Mouse (Mus musculus) stomach, embryonic 14.5 days (tissue): Measurements from ENCODE around the gene Slc35b1. TPM values are rescaled to one million over a fixed set of nuclear protein-coding genes. Genes with fewer than 3 reads are reported as not detected.
"Not testable (repeated sequence)": the region's sequence is repeated elsewhere in the genome, so short reads cannot be mapped to it uniquely, and the experiment has no call there.

ENCODE experiments used
- ATAC-seq: fragments of 200-750 bp; cut with Nextera tagmentation; 2 replicates; pipeline ENCODE4 v1.8.0; 2017; ENCODE audit warnings: low read depth, moderate TSS enrichment; ENCODE audit not compliant: insufficient number of reproducible peaks, insufficient read depth, low FRiP score
- H3K27ac ChIP-seq: fragments of 300-500 bp; sonication (generic); 2 replicates; pipeline ENCODE4 v1.5.1; 2014; ENCODE audit warnings: mild to moderate bottlenecking, low read length, moderate library complexity, mixed read lengths
- H3K27me3 ChIP-seq: fragments of 300-500 bp; sonication (generic); 2 replicates; pipeline ENCODE4 v1.6.1; 2014; ENCODE audit warnings: low read length, control low read depth, mixed read lengths; ENCODE audit not compliant: control insufficient read depth, insufficient read depth
- H3K36me3 ChIP-seq: fragments of 300-500 bp; sonication (generic); 2 replicates; pipeline ENCODE4 v1.6.1; 2014; ENCODE audit warnings: mild to moderate bottlenecking, control low read depth, low read length, moderate library complexity, mixed read lengths; ENCODE audit not compliant: control insufficient read depth, insufficient read depth
- H3K4me1 ChIP-seq: fragments of 300-500 bp; sonication (generic); 2 replicates; pipeline ENCODE4 v1.6.1; 2014; ENCODE audit warnings: low read length, control low read depth, mixed read lengths; ENCODE audit not compliant: control insufficient read depth, insufficient read depth
- H3K4me2 ChIP-seq: fragments of 300-500 bp; sonication (generic); replicated peaks from 2 replicates; pipeline ENCODE4 v1.6.1; 2014; ENCODE audit warnings: low read depth, low read length, control low read depth
- H3K4me3 ChIP-seq: fragments of 300-500 bp; sonication (generic); 2 replicates; pipeline ENCODE4 v1.5.1; 2014; ENCODE audit warnings: low read depth, low read length, control low read depth
- H3K9ac ChIP-seq: fragments of 300-500 bp; sonication (generic); replicated peaks from 2 replicates; pipeline ENCODE4 v1.6.1; 2014; ENCODE audit warnings: low read depth, mild to moderate bottlenecking, control low read depth, low read length, moderate library complexity, mixed read lengths
- H3K9me3 ChIP-seq: fragments of 300-500 bp; sonication (generic); 2 replicates; pipeline ENCODE4 v1.6.1; 2016; ENCODE audit warnings: low read depth, low read length, control low read depth; ENCODE audit not compliant: control insufficient read depth
- WGBS: fragments of 180-500 bp; shearing (Covaris S2); extraction: QIAGEN DNeasy Blood & Tissue Kit; methylation state at CpG from one replicate; pipeline ENCODE4 v1.1.7; 2014; 5-methylcytosine and 5-hydroxymethylcytosine counted together
- polyA plus RNA-seq: library from polyadenylated mRNA; unstranded; fragments of >200 nt; fragmentation: Nextera tagmentation; extraction: Ambion mirVana; gene quantifications from 2 replicates; pipeline ENCODE4 v1.2.1, GENCODE M21; 2014

Slc35b1 gene
- polyA plus RNA-seq, 1 experiment from 2014 or later: 91.0 TPM

GRCm38 (mm10) chr11:95402658-95403101, 18.2 kb downstream of the Slc35b1 start:
- Histone ChIP-seq H3K4me3 (no peak overlapping the region), H3K4me1 (peaks cover 3% of the 10 kb centered on the region; the same call in 1 of the 2 replicates), H3K9me3 (no peaks in the 10 kb centered on the region), H3K4me2 (no peak overlapping the region), H3K27ac (no peak overlapping the region), H3K36me3 (no peaks in the 10 kb centered on the region), H3K27me3 (no peaks in the 10 kb centered on the region), H3K9ac (no peak overlapping the region)
- ATAC-seq: no peak
- WGBS: 29% methylated on average over 8 of the region's 8 CpGs

- Histone ChIP-seq H3K27ac (no peak overlapping the region), H3K4me3 (no peak overlapping the region), H3K9me3 (no peaks in the 10 kb centered on the region), H3K4me2 (no peak overlapping the region), H3K9ac (no peak overlapping the region), H3K36me3 (no peaks in the 10 kb centered on the region), H3K27me3 (no peaks in the 10 kb centered on the region), H3K4me1 (0 out of 2 replicates have a peak, but pooled peaks cover 3% of the 10 kb centered on the region)
- no peak for ATAC-seq
- WGBS: 70% methylated on average over 16 of the region's 16 CpGs
These were observed 19.2 kb downstream of the Slc35b1 start for GRCm38 (mm10) chr11:95403382-95404340.

GRCm38 (mm10) chr11:95405771-95406170, 21.3 kb downstream of the Slc35b1 start:
- Histone ChIP-seq H3K4me3 (no peak overlapping the region), H3K36me3 (no peaks in the 10 kb centered on the region), H3K9ac (no peak overlapping the region), H3K4me1 (0 out of 2 replicates have a peak, but pooled peaks cover 3% of the 10 kb centered on the region), H3K9me3 (no peaks in the 10 kb centered on the region), H3K4me2 (no peak overlapping the region), H3K27ac (no peak overlapping the region), H3K27me3 (no peaks in the 10 kb centered on the region)
- no peak for ATAC-seq
- WGBS: 70% methylated on average over 4 of the region's 4 CpGs

GRCm38 (mm10) chr11:95406398-95406797, 21.9 kb downstream of the Slc35b1 start:
- 92% methylated on average over 5 of the region's 5 CpGs for WGBS
- not testable (repeated sequence) for H3K4me3 ChIP-seq, H3K27me3 ChIP-seq, H3K9me3 ChIP-seq, H3K36me3 ChIP-seq, H3K27ac ChIP-seq, H3K4me2 ChIP-seq, H3K4me1 ChIP-seq, ATAC-seq, H3K9ac ChIP-seq

- Histone ChIP-seq H3K4me1 (no peaks in the 10 kb centered on the region), H3K4me2 (no peak overlapping the region), H3K27ac (no peak overlapping the region), H3K9me3 (no peaks in the 10 kb centered on the region), H3K9ac (no peak overlapping the region), H3K27me3 (no peaks in the 10 kb centered on the region), H3K4me3 (no peak overlapping the region), H3K36me3 (no peaks in the 10 kb centered on the region)
- ATAC-seq: no peak
- 85% methylated on average over 10 of the region's 10 CpGs for WGBS
These were observed 25.1 kb downstream of the Slc35b1 start for GRCm38 (mm10) chr11:95409450-95410112.

GRCm38 (mm10) chr11:95411453-95412013, 27.0 kb downstream of the Slc35b1 start:
- 73% methylated on average over 6 of the region's 6 CpGs for WGBS
- H3K4me2 ChIP-seq: no peak overlapping the region

GRCm38 (mm10) chr11:95412615-95413014, 28.1 kb downstream of the Slc35b1 start:
- Histone ChIP-seq H3K27me3 (no peaks in the 10 kb centered on the region), H3K27ac (no peak overlapping the region), H3K4me1 (peaks cover 13% of the 10 kb centered on the region), H3K36me3 (no peaks in the 10 kb centered on the region), H3K4me3 (no peak overlapping the region), H3K9ac (no peak overlapping the region), H3K4me2 (no peak overlapping the region), H3K9me3 (no peaks in the 10 kb centered on the region)
- ATAC-seq: no peak
- WGBS: 86% methylated on average over 3 of the region's 3 CpGs

More at GRCm38 (mm10) chr11:95411453-95412013, 27.0 kb downstream of the Slc35b1 start:
- no peak overlapping the region for H3K9ac ChIP-seq
- no peak for ATAC-seq
- H3K4me1 ChIP-seq: peaks cover 13% of the 10 kb centered on the region
- H3K4me3 ChIP-seq: no peak overlapping the region
- H3K9me3 ChIP-seq: no peaks in the 10 kb centered on the region
- no peaks in the 10 kb centered on the region for H3K36me3 ChIP-seq
- no peak overlapping the region for H3K27ac ChIP-seq
- no peaks in the 10 kb centered on the region for H3K27me3 ChIP-seq
